Mouse (Mus musculus): Measurements from ENCODE around the gene Zfp827.

DNA sequence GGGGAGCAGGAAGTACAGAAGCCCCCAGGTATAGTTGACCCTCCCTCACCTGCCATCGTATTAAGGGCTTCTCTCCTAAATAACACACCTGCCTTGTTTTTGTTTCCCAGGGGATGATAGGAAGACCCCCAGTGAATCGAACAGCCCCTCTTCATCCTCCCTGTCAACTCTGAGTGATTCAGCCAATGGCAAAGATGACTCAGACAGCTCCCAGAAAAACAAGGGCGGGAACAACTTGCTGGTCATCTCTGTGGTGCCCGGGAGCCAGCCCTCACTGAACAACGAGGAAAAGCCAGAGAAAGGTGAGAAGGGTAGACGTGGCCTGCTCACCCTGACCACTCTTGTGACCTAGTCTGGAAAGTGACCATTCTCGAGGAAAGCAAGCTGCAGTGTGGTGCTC, 157.3 kb downstream of the Zfp827 start:
- no peak for TF ChIP-seq CTCF (IDR thresholded peaks at IDR 0.05; ENCODE audit: borderline replicate concordance, insufficient read depth, low read length)
- TF ChIP-seq POLR2A (IDR thresholded peaks at IDR 0.05; ENCODE audit: low read depth, low read length), result no peak

All from embryonic fibroblast, embryonic 13.5 days (primary cell).